Mouse (Mus musculus): ENCODE measurements around the gene Runx3. TPM values are rescaled to one million over a fixed set of nuclear protein-coding genes. Genes with fewer than 3 reads are reported as not detected.

Runx3 gene
- polyA plus RNA-seq, 1 experiment from 2014 or later: not detected

DNA sequence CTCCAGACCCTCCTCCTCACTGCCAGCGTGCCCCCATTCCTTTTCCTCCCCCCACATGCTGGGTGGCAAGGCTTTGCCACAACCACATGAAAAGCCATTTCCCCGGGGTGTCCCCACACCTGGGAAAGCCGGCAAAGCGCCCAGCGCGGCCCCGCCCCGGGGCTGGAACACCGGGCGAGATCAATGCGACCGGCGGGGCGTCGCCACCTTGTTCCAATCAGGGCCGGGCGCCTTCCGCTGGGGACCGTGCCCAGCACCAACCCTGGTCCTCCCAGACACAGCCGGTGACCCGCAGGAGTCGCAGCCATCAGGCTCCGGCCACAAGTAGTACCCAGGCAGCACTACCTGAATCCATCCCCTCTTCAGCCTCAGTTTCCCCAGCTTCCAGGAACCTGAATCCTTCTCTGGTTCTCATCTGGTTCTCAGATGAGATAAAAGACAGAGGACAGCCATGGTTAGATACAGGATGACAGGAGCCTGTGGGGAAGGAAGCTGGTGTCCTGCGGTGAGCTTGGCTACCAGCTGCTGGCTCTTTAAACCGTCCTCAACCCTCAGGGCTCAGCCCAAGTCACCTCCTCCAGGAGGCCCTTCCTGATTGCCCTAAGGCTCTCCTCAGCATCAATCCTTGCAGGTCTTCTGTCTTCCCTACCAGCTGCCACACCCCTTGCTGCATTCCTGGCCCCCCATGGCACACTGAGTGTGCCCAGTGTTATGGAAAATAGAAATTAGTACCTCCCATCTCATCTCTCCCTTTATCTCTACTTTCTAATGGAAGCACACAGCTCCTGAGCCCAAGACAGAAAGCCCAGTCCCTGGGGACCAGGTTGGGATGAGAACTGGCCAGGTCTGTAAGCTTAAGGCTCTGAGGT, 20.4 kb downstream of the Runx3 start:
- Histone ChIP-seq H3K4me1 (ENCODE audit: insufficient read depth, low read length) (peaks cover 4% of the 10 kb centered on the region; the same call in 1 of the 2 replicates), H3K36me3 (ENCODE audit: insufficient read depth, low read length) (no peaks in the 10 kb centered on the region), H3K27ac (ENCODE audit: low read length) (no peak overlapping the region), H3K4me3 (ENCODE audit: low read length) (no peak overlapping the region), H3K9ac (replicated peaks; ENCODE audit: low read length) (no peak overlapping the region), H3K9me3 (ENCODE audit: low read length) (no peaks in the 10 kb centered on the region), H3K4me2 (replicated peaks; ENCODE audit: low read depth, low read length) (0 out of 2 replicates have a peak overlapping the region, but pooled peaks have one; percentile 15), H3K27me3 (ENCODE audit: insufficient read depth, low read length) (peaks cover 72% of the 10 kb centered on the region)
- ATAC-seq (ENCODE audit: low FRiP score, low TSS enrichment): no peak
- WGBS: under 1% methylated on average over 25 of the region's 25 CpGs

DNA sequence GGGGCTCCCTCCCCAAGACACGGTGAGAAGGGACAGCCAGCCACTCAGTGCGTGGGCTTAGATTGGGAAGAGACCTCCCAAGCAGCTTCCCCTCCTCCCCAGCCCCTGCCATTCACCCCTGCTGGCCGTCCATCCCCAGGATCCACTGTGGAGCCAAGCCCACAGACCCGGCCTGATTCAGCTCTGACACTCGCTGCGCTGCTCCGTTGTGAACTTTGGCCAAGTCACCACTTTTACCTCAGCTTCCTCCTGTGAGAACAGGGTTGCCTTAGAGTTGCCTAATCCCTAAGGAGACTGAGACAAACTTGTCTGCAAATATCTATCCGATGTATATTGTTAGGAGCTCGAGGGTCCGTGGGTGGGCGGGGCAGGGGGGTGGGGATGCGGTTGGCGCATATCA, 21.3 kb downstream of the Runx3 start:
- H3K4me1 ChIP-seq (ENCODE audit: insufficient read depth, low read length): peaks cover 4% of the 10 kb centered on the region; the same call in 1 of the 2 replicates
- H3K9ac ChIP-seq (replicated peaks; ENCODE audit: low read length): no peak overlapping the region
- H3K4me3 ChIP-seq (ENCODE audit: low read length): no peak overlapping the region
- H3K4me2 ChIP-seq (replicated peaks; ENCODE audit: low read depth, low read length): no peak overlapping the region
- no peak overlapping the region for H3K27ac ChIP-seq (ENCODE audit: low read length)
- no peak for ATAC-seq (ENCODE audit: low FRiP score, low TSS enrichment)
- H3K27me3 ChIP-seq (ENCODE audit: insufficient read depth, low read length): peaks cover 81% of the 10 kb centered on the region
- no peaks in the 10 kb centered on the region for H3K36me3 ChIP-seq (ENCODE audit: insufficient read depth, low read length)
- H3K9me3 ChIP-seq (ENCODE audit: low read length): no peaks in the 10 kb centered on the region
- 9% methylated on average over 13 of the region's 13 CpGs for WGBS

DNA sequence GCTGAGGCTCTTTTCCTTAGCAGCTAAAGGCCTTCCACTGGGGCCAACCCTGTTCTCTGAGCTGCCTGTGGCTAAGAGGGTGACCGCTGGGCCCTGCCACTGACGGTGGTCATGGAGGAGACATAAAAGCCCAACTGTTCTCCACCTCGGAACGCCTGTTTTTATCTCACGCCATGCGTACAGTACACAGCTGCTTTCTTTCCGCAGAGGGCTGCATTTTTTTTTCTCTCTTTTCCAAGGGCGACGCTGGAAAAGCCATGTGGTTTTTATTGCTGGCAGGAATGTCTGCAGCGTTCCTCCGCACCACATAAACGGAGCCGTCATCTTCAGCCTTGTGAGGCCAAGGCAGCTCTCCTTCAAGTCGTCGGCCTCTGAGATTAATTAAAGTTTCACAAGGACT, 26.3 kb downstream of the Runx3 start:
- Histone ChIP-seq H3K27ac (ENCODE audit: low read length) (no peak overlapping the region), H3K9me3 (ENCODE audit: low read length) (no peaks in the 10 kb centered on the region), H3K9ac (replicated peaks; ENCODE audit: low read length) (no peak overlapping the region), H3K27me3 (ENCODE audit: insufficient read depth, low read length) (peaks cover 92% of the 10 kb centered on the region), H3K36me3 (ENCODE audit: insufficient read depth, low read length) (no peaks in the 10 kb centered on the region), H3K4me1 (ENCODE audit: insufficient read depth, low read length) (0 out of 2 replicates have a peak, but pooled peaks cover 3% of the 10 kb centered on the region), H3K4me3 (ENCODE audit: low read length) (no peak overlapping the region), H3K4me2 (replicated peaks; ENCODE audit: low read depth, low read length) (no peak overlapping the region)
- ATAC-seq (ENCODE audit: low FRiP score, low TSS enrichment): no peak
- 8% methylated on average over 15 of the region's 15 CpGs for WGBS

DNA sequence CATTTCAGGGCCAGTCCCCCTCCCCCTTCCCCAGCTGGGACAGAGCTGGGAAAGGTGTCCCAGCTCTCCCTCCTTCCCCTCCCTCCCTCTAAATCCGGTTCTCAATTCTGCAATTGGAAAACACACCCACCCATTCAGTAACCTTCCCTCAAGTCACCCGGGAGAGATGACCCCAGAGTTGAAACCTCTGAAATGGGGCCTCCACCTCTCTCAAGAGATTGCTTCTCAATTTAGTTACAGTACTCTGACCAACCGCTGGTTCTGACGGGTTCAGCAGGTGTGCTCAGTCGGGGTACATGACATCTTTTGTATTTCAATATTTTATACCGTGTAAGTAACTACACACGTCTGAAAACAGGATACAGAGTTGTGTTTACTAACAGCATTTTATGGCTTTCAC, 28.2 kb downstream of the Runx3 start:
- Histone ChIP-seq H3K4me1 (ENCODE audit: insufficient read depth, low read length) (peaks cover 14% of the 10 kb centered on the region), H3K9ac (replicated peaks; ENCODE audit: low read length) (no peak overlapping the region), H3K4me2 (replicated peaks; ENCODE audit: low read depth, low read length) (no peak overlapping the region), H3K27ac (ENCODE audit: low read length) (no peak overlapping the region), H3K27me3 (ENCODE audit: insufficient read depth, low read length) (peaks cover 94% of the 10 kb centered on the region), H3K36me3 (ENCODE audit: insufficient read depth, low read length) (no peaks in the 10 kb centered on the region), H3K4me3 (ENCODE audit: low read length) (no peak overlapping the region), H3K9me3 (ENCODE audit: low read length) (no peaks in the 10 kb centered on the region)
- no peak for ATAC-seq (ENCODE audit: low FRiP score, low TSS enrichment)
- WGBS: 7% methylated on average over 7 of the region's 7 CpGs

DNA sequence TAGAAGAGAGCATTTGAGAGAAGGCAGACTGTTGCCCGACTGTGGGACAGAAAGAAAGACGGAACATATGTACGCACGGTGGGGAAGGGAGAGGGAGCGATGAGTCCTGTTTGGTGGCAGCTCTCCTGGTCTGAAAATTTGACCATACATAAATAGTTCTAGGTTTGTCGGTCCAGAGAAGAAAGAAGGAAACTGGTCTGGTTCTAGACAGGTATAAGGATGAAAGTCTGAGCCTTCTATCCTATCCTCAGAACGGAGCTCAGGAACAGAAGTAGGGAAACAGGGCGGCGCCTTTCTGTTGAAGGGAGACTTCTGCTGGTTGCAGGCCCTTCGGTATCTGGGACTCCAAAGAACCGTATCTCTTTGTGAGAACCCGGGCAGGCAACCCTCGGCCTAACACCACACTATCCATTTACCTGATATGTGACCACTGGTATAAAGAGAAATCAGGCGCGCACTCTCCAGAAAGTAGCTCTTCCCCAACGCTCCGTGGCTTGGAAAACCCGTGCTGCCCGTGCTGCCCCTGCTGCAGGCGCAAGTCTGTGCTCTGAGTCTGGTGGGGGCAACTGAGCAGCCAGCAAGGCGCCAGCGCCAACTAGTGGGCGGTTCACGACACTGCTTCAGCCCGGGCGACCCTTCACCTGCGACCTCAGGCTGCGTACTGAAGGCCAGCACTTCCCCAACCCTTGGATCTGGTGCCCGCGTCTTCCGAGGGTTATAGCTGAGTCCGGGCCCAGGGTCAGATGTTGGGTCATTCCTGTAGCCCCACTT, 29.8 kb downstream of the Runx3 start:
- no peaks in the 10 kb centered on the region for H3K9me3 ChIP-seq (ENCODE audit: low read length)
- no peak overlapping the region for H3K4me2 ChIP-seq (replicated peaks; ENCODE audit: low read depth, low read length)
- peaks cover 14% of the 10 kb centered on the region for H3K4me1 ChIP-seq (ENCODE audit: insufficient read depth, low read length)
- peaks cover 100% of the 10 kb centered on the region for H3K27me3 ChIP-seq (ENCODE audit: insufficient read depth, low read length)
- no peak overlapping the region for H3K27ac ChIP-seq (ENCODE audit: low read length)
- peak; percentile 33; the same call in 1 of the 2 replicates for ATAC-seq (ENCODE audit: low FRiP score, low TSS enrichment)
- H3K9ac ChIP-seq (replicated peaks; ENCODE audit: low read length): no peak overlapping the region
- no peak overlapping the region for H3K4me3 ChIP-seq (ENCODE audit: low read length)
- no peaks in the 10 kb centered on the region for H3K36me3 ChIP-seq (ENCODE audit: insufficient read depth, low read length)
- WGBS: 2% methylated on average over 32 of the region's 32 CpGs

DNA sequence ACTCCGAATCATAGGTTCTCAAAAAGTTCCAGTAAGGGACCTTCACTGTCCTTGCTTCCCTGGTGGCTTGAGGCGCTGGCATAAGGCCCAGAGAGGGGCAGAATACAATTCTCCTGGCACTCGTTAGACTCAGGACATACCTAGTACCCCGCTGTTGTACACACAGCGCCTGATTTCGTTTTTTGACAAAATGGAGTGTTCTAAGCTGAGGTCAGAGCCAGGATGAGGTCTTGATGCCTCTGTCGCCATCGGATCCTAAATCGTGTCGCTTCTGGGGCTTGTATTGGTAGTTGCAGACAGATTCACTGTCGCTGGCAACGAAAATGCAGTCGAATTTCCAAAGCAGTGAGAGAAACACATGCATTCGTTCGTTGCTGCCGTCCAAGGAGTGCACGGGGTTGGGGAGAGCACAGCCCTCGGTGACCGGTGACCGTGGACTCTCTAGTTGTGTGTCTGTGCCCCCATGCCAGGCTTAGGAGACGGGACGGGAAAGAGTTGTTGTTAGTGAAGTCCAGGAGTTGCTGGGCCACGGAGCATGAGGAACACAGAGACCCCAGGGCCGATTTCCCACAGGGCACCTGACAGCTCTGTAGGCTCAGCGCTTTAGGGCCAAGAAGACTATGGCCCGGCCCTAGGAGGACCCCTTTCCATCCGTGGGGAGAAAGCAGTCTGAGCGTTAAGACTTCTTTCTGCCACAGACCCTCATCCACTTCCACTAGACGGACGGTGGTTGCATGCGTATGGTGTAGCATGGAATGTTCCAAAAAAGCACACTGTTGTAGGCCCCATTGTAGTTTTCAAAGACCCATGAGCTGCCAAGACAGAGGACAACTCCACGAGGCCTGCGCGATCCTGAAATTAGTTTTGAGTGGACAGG, 30.9 kb downstream of the Runx3 start:
- no peak overlapping the region for H3K4me2 ChIP-seq (replicated peaks; ENCODE audit: low read depth, low read length)
- no peaks in the 10 kb centered on the region for H3K9me3 ChIP-seq (ENCODE audit: low read length)
- no peak overlapping the region for H3K27ac ChIP-seq (ENCODE audit: low read length)
- no peak for ATAC-seq (ENCODE audit: low FRiP score, low TSS enrichment)
- no peak overlapping the region for H3K9ac ChIP-seq (replicated peaks; ENCODE audit: low read length)
- peaks cover 100% of the 10 kb centered on the region for H3K27me3 ChIP-seq (ENCODE audit: insufficient read depth, low read length)
- no peak overlapping the region for H3K4me3 ChIP-seq (ENCODE audit: low read length)
- WGBS: 7% methylated on average over 34 of the region's 34 CpGs
- peaks cover 14% of the 10 kb centered on the region for H3K4me1 ChIP-seq (ENCODE audit: insufficient read depth, low read length)
- no peaks in the 10 kb centered on the region for H3K36me3 ChIP-seq (ENCODE audit: insufficient read depth, low read length)

DNA sequence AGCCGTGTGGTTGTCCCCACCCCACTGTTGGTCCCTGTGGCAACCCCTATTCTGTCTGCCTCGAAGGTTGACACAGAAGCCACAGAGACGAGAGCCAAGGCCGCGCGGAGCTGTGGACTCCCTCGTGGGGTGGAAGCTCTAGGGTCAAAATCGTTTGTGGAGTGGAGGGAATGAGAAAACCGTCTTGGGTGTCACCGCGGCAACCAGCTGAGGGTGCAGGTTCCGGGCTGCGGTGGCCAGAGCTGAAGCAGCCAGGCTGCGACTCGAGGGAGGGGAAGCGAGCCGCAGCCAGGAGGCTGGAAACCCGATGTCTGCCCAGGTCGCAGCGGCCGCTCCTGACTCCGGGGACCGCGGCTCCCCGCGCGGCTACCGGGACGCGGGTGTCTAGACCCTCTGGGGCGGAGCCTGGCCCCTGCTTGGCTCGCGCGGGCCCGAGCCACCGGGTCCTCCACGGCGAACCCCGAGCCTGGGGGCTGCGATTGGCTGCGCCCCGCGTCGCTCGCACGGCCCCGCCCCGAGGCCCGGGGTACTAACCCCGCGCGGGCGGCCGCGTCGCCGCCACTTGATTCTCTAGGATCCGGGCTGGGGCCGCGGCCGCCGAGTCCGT, 31.6 kb downstream of the Runx3 start:
- under 1% methylated on average over 59 of the region's 63 CpGs for WGBS
- Histone ChIP-seq H3K4me3 (ENCODE audit: low read length) (peak overlapping the region; percentile 45), H3K4me2 (replicated peaks; ENCODE audit: low read depth, low read length) (peak overlapping the region; percentile 62), H3K36me3 (ENCODE audit: insufficient read depth, low read length) (no peaks in the 10 kb centered on the region), H3K9me3 (ENCODE audit: low read length) (no peaks in the 10 kb centered on the region), H3K4me1 (ENCODE audit: insufficient read depth, low read length) (peaks cover 11% of the 10 kb centered on the region), H3K27me3 (ENCODE audit: insufficient read depth, low read length) (peaks cover 100% of the 10 kb centered on the region), H3K9ac (replicated peaks; ENCODE audit: low read length) (peak overlapping the region; percentile 10), H3K27ac (ENCODE audit: low read length) (no peak overlapping the region)
- no peak for ATAC-seq (ENCODE audit: low FRiP score, low TSS enrichment)

DNA sequence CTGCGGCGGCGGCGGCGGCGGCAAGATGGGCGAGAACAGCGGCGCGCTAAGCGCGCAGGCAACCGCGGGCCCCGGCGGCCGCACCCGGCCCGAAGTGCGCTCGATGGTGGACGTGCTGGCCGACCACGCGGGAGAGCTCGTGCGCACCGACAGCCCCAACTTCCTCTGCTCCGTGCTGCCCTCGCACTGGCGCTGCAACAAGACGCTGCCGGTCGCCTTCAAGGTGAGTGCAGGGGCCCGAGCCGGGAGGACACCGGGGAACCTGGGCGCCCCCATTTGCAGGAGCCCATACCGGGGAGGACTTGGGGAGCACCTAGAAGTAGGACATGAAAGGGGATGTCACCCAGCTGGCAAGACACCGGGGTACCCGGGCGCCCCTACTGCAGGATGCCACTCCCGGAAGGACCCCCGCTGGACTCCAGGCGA, 32.4 kb downstream of the Runx3 start:
- H3K27ac ChIP-seq (ENCODE audit: low read length): no peak overlapping the region
- H3K9ac ChIP-seq (replicated peaks; ENCODE audit: low read length): peak overlapping the region; percentile 10; the same call in 1 of the 2 replicates
- H3K4me1 ChIP-seq (ENCODE audit: insufficient read depth, low read length): peaks cover 11% of the 10 kb centered on the region
- under 1% methylated on average over 39 of the region's 45 CpGs for WGBS
- peaks cover 100% of the 10 kb centered on the region for H3K27me3 ChIP-seq (ENCODE audit: insufficient read depth, low read length)
- H3K4me3 ChIP-seq (ENCODE audit: low read length): peak overlapping the region; percentile 45
- no peaks in the 10 kb centered on the region for H3K9me3 ChIP-seq (ENCODE audit: low read length)
- no peak for ATAC-seq (ENCODE audit: low FRiP score, low TSS enrichment)
- H3K36me3 ChIP-seq (ENCODE audit: insufficient read depth, low read length): no peaks in the 10 kb centered on the region
- H3K4me2 ChIP-seq (replicated peaks; ENCODE audit: low read depth, low read length): peak overlapping the region; percentile 62

All from kidney, embryonic 16.5 days (tissue).